Mouse (Mus musculus) lung, adult 2 months (tissue): Measurements from ENCODE around the gene Camkk1. TPM values are rescaled to one million over a fixed set of nuclear protein-coding genes. Genes with fewer than 3 reads are reported as not detected.

Experiments used
- DNase-seq: peaks from one replicate; pipeline ENCODE4 v3.0.0; 2022
- H3K4me1 ChIP-seq: fragments of 200-500 bp; 2 replicates; pipeline ENCODE4 v1.6.1; 2011; ENCODE audit warnings: low read length; ENCODE audit not compliant: control insufficient read depth, insufficient read depth
- H3K4me3 ChIP-seq: fragments of 200-500 bp; replicated peaks from 2 replicates; pipeline ENCODE3; 2011; ENCODE audit warnings: low read depth, mild to moderate bottlenecking, control low read depth, low read length; ENCODE audit errors: extremely low read depth
- CTCF ChIP-seq: fragments of 200-500 bp; IDR thresholded peaks from 2 replicates; pipeline ENCODE4 v1.5.1; 2011; ENCODE audit warnings: mild to moderate bottlenecking, low read length, control low read depth; ENCODE audit not compliant: insufficient read depth
- POLR2A ChIP-seq: fragments of 200-500 bp; IDR thresholded peaks from 2 replicates; pipeline ENCODE4 v1.6.1; 2011; ENCODE audit warnings: low read depth, mild to moderate bottlenecking, control low read depth, low read length, borderline replicate concordance; ENCODE audit errors: extremely low read depth
- WGBS: fragments of 180-500 bp; shearing (Covaris S2); methylation state at CpG from one replicate; pipeline ENCODE4 v1.1.7; 2018; 5-methylcytosine and 5-hydroxymethylcytosine counted together
- polyA plus RNA-seq: library from polyadenylated mRNA; depleted of rRNA; stranded (reverse); fragments of >200 nt; gene quantifications from 2 replicates; pipeline ENCODE4 v1.2.3, GENCODE M21; 2012

Gene Camkk1
- polyA plus RNA-seq, 1 experiment: 9.3 TPM

DNA sequence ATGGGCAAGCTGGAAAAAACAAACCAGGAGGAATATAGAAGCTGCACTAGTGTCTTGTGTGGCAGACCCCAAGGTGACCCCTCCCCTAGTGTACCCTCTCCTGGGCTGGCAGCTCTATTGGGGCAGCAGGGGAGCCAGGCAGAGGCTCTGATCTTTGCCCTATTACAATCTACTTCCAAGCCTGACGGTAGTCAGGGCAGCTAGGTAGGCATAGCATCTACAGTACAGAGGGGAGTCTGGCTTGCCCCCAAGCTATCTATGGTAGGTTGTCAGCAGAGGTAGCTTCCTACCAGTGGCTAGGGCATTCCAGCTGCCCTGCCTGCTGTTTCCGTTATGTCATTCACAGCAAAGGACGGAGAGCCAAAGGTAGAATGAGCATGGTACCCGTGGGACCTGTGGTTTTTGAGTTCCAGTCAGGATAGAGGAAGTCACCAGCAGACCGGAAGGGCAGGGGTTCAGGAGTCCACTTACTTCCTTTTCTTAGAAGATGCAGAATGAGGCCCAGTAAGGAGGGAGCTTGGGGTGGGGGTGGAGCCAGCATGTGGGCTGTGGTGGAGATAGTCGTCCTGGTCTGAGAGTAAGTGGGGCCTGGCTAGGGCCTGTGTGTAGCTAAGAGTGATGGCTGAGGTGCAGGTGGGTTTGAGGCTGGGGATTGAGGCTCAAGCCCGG, 5.6 kb downstream of the Camkk1 start:
- H3K4me3 ChIP-seq: no peak overlapping the region
- H3K4me1 ChIP-seq: peaks cover 18% of the 10 kb centered on the region
- peak; percentile 28 for DNase-seq
- 44% methylated on average over 7 of the region's 7 CpGs for WGBS
- no peak for TF ChIP-seq CTCF
- no peak for TF ChIP-seq POLR2A

GRCm38 (mm10) chr11:73026961-73027360, 8.2 kb downstream of the Camkk1 start:
- Histone ChIP-seq H3K4me3 (no peak overlapping the region), H3K4me1 (peaks cover 21% of the 10 kb centered on the region)
- DNase-seq: peak; percentile 46
- WGBS: 47% methylated on average over 8 of the region's 8 CpGs
- TF ChIP-seq POLR2A (no peak), CTCF (no peak)

DNA sequence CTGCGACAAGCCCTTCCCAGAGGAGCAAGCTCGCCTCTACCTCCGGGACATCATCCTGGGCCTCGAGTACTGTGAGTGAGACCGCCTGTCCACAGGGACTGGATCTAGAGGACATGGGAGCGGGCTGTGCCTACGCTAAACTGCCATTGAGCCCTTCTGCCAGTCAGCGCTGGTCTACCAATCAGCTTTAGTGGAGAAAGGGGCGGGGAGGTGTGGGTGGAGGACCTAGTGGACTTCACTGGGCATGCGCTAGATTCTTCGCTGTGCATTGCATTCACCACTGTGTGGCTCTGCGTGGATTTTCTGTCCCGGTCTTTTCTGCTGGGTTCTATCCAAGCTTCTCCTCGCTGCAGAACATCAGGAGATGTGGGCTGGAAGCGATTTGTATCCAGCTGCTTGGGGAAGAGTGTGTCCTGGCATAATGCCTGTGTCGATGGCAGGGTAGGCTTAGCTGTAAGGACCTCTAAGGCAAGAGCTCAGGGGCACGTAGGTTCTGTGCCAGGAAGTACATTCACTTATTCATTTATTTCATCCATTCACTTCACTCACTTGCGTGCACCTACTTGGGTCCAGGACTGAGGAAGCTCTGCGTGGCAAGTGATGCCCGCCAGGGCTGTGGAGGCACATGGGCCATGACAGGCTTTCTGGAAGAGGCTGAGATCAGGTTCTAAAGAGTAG, 12.2 kb downstream of the Camkk1 start:
- H3K4me1 ChIP-seq: peaks cover 12% of the 10 kb centered on the region
- DNase-seq: peak; percentile 77
- WGBS: 20% methylated on average over 20 of the region's 20 CpGs
- TF ChIP-seq CTCF (no peak), POLR2A (no peak; the same call in 1 of the 2 replicates)
- peak overlapping the region; percentile 59 for H3K4me3 ChIP-seq

DNA sequence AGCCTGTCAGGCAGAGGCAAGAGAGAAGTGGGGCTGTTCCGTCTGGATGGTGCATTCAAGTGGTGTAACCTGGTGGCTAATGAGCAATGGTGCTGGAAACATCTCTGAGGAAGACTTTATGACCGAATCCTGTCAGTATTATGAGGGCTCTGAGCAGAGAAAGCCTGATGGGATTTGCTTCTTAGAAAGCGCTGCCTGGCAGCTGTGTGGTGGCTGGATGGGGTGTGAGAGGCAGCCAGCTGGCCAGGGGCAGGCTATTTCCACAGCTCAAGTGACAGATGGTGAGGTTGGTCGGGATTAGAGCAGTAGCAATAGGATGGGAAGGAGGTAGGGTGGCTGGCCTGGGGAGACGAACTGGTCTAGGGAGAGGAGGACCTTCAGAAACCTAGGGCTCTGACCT, 12.7 kb downstream of the Camkk1 start:
- DNase-seq: no peak
- H3K4me3 ChIP-seq: no peak overlapping the region
- TF ChIP-seq CTCF (no peak), POLR2A (no peak)
- WGBS: 80% methylated on average over 5 of the region's 5 CpGs
- peaks cover 12% of the 10 kb centered on the region for H3K4me1 ChIP-seq

DNA sequence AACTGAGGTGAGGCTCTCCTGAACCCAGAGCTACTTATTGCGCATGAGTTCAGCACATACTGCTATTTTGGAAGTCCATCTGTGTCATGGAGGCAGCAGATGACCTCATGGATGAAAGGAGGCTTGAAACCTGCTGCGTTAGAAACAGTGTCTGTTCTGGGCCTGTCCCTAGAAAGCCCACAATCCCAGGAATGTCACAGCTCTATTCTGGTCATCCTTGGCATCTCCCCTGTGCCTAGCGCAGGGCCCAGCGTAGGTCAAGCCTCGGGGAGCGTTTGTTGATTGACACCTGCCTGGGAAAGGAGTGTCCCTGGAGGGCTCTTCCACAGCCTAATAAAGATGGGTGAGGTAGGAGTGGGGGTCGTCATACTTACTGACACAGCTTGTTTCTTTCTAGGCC, 17.3 kb downstream of the Camkk1 start:
- Histone ChIP-seq H3K4me3 (no peak overlapping the region), H3K4me1 (peaks cover 2% of the 10 kb centered on the region)
- DNase-seq: no peak
- WGBS: 88% methylated on average over 7 of the region's 7 CpGs
- TF ChIP-seq POLR2A: no peak
- no peak for TF ChIP-seq CTCF

DNA sequence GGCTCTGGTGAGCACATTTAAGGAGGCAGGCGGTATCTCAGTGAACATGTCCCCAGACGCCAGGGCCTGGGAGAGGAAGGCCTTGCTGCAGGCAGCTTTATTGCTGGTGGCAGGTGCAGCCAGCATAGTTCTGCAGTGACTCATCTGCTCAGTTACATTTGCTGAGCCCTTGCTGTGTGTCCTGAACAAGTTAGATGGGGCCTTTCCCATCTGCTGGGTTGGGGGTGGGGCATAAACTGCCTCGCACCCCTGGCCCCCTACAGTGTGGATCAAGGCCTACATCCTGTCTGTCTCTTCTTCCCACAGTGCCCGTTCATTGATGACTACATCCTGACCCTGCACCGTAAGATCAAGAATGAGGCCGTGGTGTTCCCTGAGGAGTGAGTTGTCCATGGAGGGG, 18.1 kb downstream of the Camkk1 start:
- TF ChIP-seq CTCF (no peak), POLR2A (no peak)
- WGBS: 71% methylated on average over 6 of the region's 6 CpGs
- Histone ChIP-seq H3K4me3 (no peak overlapping the region), H3K4me1 (no peaks in the 10 kb centered on the region)
- no peak for DNase-seq

- no peak for DNase-seq
- WGBS: 81% methylated on average over 3 of the region's 3 CpGs
- Histone ChIP-seq H3K4me1 (no peaks in the 10 kb centered on the region), H3K4me3 (no peak overlapping the region)
- no peak for TF ChIP-seq POLR2A
- no peak for TF ChIP-seq CTCF
Observed at GRCm38 (mm10) chr11:73037691-73038090, 18.9 kb downstream of the Camkk1 start.

GRCm38 (mm10) chr11:73039102-73039799, 20.4 kb downstream of the Camkk1 start:
- WGBS: 56% methylated on average over 9 of the region's 9 CpGs
- peak; percentile 35 for DNase-seq
- Histone ChIP-seq H3K4me3 (no peak overlapping the region), H3K4me1 (no peaks in the 10 kb centered on the region)
- TF ChIP-seq CTCF (peak; percentile 76), POLR2A (no peak)

DNA sequence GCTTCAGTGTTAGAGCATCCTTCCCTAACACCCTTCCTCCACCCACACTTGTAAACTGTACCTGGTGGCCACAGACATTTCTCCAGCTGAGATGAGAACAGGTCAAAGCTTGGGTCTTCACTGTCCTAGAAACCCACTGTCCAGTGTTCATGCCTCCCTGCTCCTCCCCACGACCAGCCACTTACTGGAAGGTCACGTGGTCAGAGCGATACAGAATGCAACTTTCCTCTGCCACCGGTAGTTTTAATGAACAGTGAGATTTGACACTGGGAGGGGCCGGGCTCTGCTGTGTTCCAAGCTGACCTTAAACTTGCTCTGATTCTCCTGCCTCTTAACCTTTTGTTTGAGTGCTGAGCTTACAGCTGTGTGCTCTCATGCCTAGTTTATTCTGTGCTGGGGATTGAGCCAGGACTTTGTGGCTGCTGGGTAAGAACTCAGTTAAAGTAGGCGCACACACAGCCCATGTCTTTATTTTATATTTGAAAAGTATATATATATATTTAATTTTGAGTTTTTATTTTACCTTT, 25.5 kb downstream of the Camkk1 start:
- 35% methylated on average over 6 of the region's 6 CpGs for WGBS
- TF ChIP-seq CTCF: no peak
- no peak for TF ChIP-seq POLR2A
- Histone ChIP-seq H3K4me3 (no peak overlapping the region), H3K4me1 (peaks cover 4% of the 10 kb centered on the region)
- no peak for DNase-seq

DNA sequence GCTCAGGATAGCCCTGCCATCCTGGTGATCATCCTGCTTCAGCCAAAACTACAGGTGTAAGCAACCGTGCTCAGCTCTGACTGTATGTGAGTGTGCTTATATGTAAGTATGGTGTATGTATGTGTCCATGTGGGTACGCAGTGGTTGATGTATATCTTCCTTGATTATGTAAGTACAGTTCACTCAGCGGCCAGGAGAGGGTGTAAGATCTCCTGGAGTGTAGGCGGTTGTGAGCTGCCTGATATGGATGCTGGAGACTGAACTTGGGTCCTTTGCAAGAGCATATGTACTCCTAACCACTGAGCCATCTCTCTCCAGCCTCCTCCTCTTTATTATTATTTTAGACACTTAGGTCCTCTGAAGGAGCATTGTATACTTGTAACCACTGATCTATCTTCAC, 26.0 kb downstream of the Camkk1 start:
- H3K4me3 ChIP-seq: no peak overlapping the region
- no peak for DNase-seq
- peaks cover 4% of the 10 kb centered on the region for H3K4me1 ChIP-seq
- 67% methylated on average over 4 of the region's 4 CpGs for WGBS
- TF ChIP-seq POLR2A (no peak), CTCF (no peak)
